Mouse (Mus musculus) embryonic fibroblast, embryonic 13.5 days (primary cell): ENCODE measurements at regions not wholly inside any gene's neighbourhood (a gene's known extent, or its start where the extent isn't known, plus 50 kb on each side); places are given as distances from the start of the nearest gene placed in this dataset.

ENCODE experiments used
- H3K27ac ChIP-seq: 2 replicates; pipeline ENCODE4 v1.5.1; 2012; ENCODE audit warnings: low read length, control low read depth, inconsistent platforms; ENCODE audit not compliant: insufficient read depth
- H3K4me1 ChIP-seq: 2 replicates; pipeline ENCODE4 v1.6.1; 2011; ENCODE audit warnings: low read length; ENCODE audit not compliant: control insufficient read depth, insufficient read depth
- H3K4me3 ChIP-seq: 2 replicates; pipeline ENCODE4 v1.5.1; 2011; ENCODE audit warnings: mild to moderate bottlenecking, control low read depth, low read length; ENCODE audit not compliant: insufficient read depth
- CTCF ChIP-seq: IDR thresholded peaks from 2 replicates; pipeline ENCODE4 v1.5.1; 2011; ENCODE audit warnings: mild to moderate bottlenecking, control low read depth, low read length, moderate library complexity, borderline replicate concordance; ENCODE audit not compliant: insufficient read depth
- POLR2A ChIP-seq: IDR thresholded peaks from 2 replicates; pipeline ENCODE4 v1.6.1; 2011; ENCODE audit warnings: low read depth, mild to moderate bottlenecking, control low read depth, low read length, moderate library complexity

- no peak for TF ChIP-seq POLR2A
- no peak for TF ChIP-seq CTCF
- Histone ChIP-seq H3K27ac (no peak overlapping the region), H3K4me1 (no peaks in the 10 kb centered on the region), H3K4me3 (no peak overlapping the region)
Measured at GRCm38 (mm10) chr5:119257374-119258120, 412.9 kb upstream of the Tbx3 start.

DNA sequence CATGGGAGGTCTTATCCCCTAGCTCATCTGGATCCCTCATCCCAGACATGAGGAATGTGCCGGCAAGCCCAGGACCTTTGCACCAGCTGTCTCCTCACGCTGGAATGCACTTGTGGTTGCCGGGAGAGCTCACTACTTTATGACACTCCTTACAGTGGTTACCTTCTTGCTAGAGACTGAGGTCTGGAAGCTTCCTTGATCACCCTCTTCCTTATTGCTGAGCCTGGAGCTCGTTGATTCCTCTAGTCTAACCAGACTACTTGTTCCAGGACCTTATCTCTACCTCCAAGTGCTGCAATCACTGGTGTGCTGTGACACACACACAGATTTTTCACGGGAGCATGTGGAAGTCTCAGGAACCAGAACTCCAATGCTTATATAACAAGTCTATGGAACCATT lies 411.6 kb upstream of the Tbx3 start:
- Histone ChIP-seq H3K4me1 (no peaks in the 10 kb centered on the region), H3K27ac (no peak overlapping the region), H3K4me3 (no peak overlapping the region)
- TF ChIP-seq CTCF (no peak), POLR2A (no peak)

DNA sequence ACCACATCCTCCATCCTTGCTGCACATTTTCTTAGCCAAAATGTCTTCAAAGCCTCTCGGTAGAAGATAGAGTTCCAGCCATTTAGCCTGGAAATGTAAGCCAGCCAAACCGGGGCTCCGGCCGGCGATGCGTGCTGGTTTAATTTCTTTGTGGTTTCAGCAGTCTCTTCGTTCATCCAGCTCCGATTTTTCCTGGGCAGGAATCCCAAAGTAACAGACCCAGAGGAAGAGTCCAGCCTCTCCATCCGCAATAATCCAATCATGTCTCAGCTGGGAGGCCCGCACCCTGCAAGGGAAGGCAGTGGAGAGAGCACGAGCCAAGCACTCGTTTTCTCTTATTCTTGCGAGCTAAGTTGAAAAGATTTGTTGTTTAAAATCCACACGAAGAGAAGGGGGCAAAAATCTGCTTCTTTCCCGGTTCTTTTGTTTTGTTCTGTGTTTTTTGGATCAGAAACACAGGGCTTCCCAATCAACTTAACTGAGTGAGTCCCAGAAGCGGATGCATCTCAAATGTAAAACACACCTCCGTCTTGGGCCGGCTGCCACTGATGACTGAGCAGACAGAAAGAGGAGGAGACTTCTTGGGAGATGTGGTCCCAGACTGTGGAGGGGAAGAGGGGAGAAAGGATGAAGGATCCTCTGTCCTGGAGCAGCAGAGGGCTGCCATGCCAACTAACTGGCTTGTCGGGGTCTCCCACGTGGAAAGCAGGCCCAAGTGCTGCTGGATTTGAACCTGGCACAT lies 405.1 kb upstream of the Tbx3 start:
- Histone ChIP-seq H3K27ac (peak overlapping the region; percentile 80), H3K4me1 (no peaks in the 10 kb centered on the region; the same call in 1 of the 2 replicates), H3K4me3 (no peak overlapping the region)
- TF ChIP-seq POLR2A (0 out of 2 replicates have a peak, but pooled peaks have one; percentile 15), CTCF (no peak)

GRCm38 (mm10) chr5:119271234-119271852 lies 399.1 kb upstream of the Tbx3 start:
- no peak for TF ChIP-seq CTCF
- TF ChIP-seq POLR2A, result no peak
- Histone ChIP-seq H3K4me1 (no peaks in the 10 kb centered on the region), H3K27ac (no peak overlapping the region), H3K4me3 (no peak overlapping the region)

GRCm38 (mm10) chr5:119273203-119273602 lies 397.3 kb upstream of the Tbx3 start:
- Histone ChIP-seq H3K4me3 (no peak overlapping the region), H3K4me1 (no peaks in the 10 kb centered on the region), H3K27ac (no peak overlapping the region)
- TF ChIP-seq CTCF (no peak), POLR2A (no peak)

DNA sequence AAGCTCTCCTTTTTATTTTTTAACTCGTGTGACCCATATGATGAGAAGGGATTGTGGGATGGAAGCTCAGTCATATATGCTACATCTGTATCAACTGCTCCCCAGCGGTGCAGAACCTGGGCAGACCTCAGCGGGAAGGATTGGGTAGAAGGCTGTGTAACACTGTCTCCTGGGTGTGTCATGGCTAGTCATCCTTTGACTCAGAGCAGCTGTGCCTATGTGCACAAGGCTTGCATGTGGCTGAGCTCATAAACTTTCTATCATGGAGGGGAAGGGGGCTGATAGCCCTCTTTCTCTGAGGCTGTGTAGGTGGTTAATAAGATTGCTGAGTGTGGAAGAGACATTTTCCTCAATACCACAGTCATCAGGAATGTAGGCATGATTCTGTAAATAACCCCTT lies 396.9 kb upstream of the Tbx3 start:
- H3K27ac ChIP-seq, result no peak overlapping the region
- H3K4me1 ChIP-seq, result no peaks in the 10 kb centered on the region
- TF ChIP-seq POLR2A (no peak), CTCF (no peak)
- no peak overlapping the region for H3K4me3 ChIP-seq

DNA sequence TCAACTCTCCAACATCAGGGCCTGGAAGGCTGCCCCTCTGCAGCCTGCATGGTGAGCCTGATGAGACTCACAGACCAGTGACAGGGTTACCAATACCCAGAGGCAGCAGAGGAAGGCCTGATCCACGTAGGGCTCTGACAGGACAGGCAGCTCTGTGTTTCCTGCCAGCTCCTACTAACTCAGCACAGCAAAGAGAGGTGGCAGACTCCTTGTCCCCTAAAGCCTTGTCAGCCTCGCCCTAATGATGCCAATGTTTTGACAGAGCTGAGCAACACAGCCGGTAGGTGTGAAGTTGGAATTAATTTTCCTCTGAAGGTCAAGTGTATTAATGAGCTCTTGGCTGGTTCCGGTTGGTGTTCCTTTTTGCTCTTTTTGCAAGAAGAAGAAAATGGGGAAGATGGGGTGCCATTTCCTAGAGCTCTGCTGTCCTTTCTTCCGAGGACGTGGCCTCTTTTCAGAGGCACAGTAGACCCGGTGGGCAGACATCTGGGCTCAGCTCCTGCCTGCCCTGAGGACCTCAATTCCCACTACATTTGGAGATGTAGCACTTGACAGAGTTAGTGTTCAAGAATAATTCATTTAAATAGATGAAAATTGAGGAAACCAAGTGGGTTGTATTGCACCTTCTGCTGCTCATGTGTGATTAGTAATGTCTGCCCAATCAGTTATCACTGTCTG lies 395.5 kb upstream of the Tbx3 start:
- H3K27ac ChIP-seq, result no peak overlapping the region
- no peak for TF ChIP-seq POLR2A
- TF ChIP-seq CTCF, result no peak
- H3K4me1 ChIP-seq, result no peaks in the 10 kb centered on the region
- H3K4me3 ChIP-seq, result no peak overlapping the region

DNA sequence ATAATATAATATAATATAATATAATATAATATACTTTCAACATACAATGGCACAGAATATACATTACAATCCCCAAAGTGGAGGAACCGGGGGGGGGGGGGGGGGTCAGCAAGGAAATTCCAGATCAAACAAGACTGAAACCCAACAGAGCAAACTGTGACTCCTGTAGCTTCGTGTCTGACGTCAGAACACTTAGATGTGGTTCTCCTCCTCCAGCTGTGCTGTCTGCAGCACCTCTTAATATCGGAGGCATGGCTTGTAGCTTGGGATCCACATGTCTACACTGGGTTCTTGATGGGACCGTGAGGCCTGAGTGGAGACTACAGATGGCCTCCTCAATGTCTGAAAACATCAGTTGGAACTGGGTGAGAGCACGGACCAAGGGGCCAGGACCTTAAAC lies 390.3 kb upstream of the Tbx3 start:
- Histone ChIP-seq H3K27ac (no peak overlapping the region), H3K4me3 (no peak overlapping the region), H3K4me1 (no peaks in the 10 kb centered on the region)
- no peak for TF ChIP-seq CTCF
- TF ChIP-seq POLR2A, result no peak

GRCm38 (mm10) chr5:119289808-119290207 lies 380.7 kb upstream of the Tbx3 start:
- no peak overlapping the region for H3K4me3 ChIP-seq
- H3K27ac ChIP-seq, result no peak overlapping the region
- no peak for TF ChIP-seq POLR2A
- no peak for TF ChIP-seq CTCF
- H3K4me1 ChIP-seq, result no peaks in the 10 kb centered on the region
